Mouse (Mus musculus): ENCODE data around the gene Tulp3.

DNA sequence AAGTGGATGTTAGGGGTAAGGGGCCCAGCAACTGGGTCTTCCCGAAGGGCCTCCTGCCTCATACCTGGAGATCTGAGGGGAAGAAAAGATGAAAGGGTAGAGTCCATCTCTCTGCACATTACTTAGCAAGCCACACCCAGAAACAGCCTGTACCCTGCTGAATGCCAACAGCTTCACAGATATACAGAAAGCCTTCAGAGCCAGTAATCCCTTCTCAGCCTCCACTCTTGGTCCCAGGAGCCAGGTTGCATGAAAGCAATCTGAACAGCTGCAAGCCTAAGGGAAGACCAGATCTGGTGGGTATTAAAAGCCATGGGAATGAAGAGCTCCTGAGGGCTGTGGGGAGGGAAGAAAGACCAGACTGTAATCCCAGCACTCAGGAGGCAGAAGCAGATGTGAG is 33.5 kb upstream of the Tulp3 start:
- TF ChIP-seq CTCF (conservative IDR thresholded peaks at IDR 0.05 in 1 of 2, IDR thresholded peaks at IDR 0.05 in 1 of 2; ENCODE audit: low read depth in 2 of 2, low read length in 2 of 2) (no peak), ZC3H11A (IDR thresholded peaks at IDR 0.05; ENCODE audit: low read depth, low read length) (no peak)
